Mouse (Mus musculus) intestine, postnatal 0 days (tissue): ENCODE data around the gene Olfr259. TPM values are rescaled to one million over a fixed set of nuclear protein-coding genes. Genes with fewer than 3 reads are reported as not detected.

Source experiments
- ATAC-seq: fragments of 200-750 bp; cut with Nextera tagmentation; 2 replicates; pipeline ENCODE4 v1.8.0; 2017; ENCODE audit warnings: mild to moderate bottlenecking, moderate TSS enrichment, moderate library complexity
- H3K27ac ChIP-seq: fragments of 300-500 bp; sonication (generic); 2 replicates; pipeline ENCODE4 v1.5.1; 2014; ENCODE audit warnings: mild to moderate bottlenecking, low read depth, low read length, moderate library complexity
- H3K27me3 ChIP-seq: fragments of 300-500 bp; sonication (generic); replicated peaks from 2 replicates; pipeline ENCODE4 v1.6.1; 2014; ENCODE audit warnings: low read length, mixed read lengths; ENCODE audit not compliant: control insufficient read depth, insufficient read depth
- H3K36me3 ChIP-seq: fragments of 300-500 bp; sonication (generic); 2 replicates; pipeline ENCODE4 v1.6.1; 2014; ENCODE audit warnings: mild to moderate bottlenecking, moderate library complexity; ENCODE audit not compliant: control insufficient read depth, insufficient read depth
- H3K4me1 ChIP-seq: fragments of 300-500 bp; sonication (generic); replicated peaks from 2 replicates; pipeline ENCODE4 v1.6.1; 2014; ENCODE audit warnings: antibody characterized with exemption, low read length, mixed read lengths; ENCODE audit not compliant: control insufficient read depth, insufficient read depth
- H3K4me2 ChIP-seq: fragments of 300-500 bp; sonication (generic); replicated peaks from 2 replicates; pipeline ENCODE4 v1.6.1; 2014; ENCODE audit warnings: low read depth, mild to moderate bottlenecking, moderate library complexity
- H3K4me3 ChIP-seq: fragments of 300-500 bp; sonication (generic); 2 replicates; pipeline ENCODE4 v1.5.1; 2014; ENCODE audit warnings: low read depth, low read length
- H3K9ac ChIP-seq: fragments of 300-500 bp; sonication (generic); 2 replicates; pipeline ENCODE4 v1.6.1; 2014; ENCODE audit warnings: mild to moderate bottlenecking, low read depth, low read length
- H3K9me3 ChIP-seq: fragments of 300-500 bp; sonication (generic); 2 replicates; pipeline ENCODE4 v1.6.1; 2016; ENCODE audit warnings: mixed run types; ENCODE audit not compliant: control insufficient read depth
- CTCF ChIP-seq: sonication (generic); IDR thresholded peaks from 2 replicates; pipeline ENCODE4 v1.5.1; 2016; ENCODE audit warnings: low read depth, mild to moderate bottlenecking, control low read depth, antibody characterized with exemption, moderate library complexity
- WGBS: fragments of 180-500 bp; shearing (Covaris S2); extraction: QIAGEN DNeasy Blood & Tissue Kit; methylation state at CpG from one replicate; pipeline ENCODE4 v1.1.7; 2014; 5-methylcytosine and 5-hydroxymethylcytosine counted together
- polyA plus RNA-seq: library from polyadenylated mRNA; unstranded; fragments of >200 nt; fragmentation: Nextera tagmentation; extraction: Ambion mirVana; gene quantifications from 2 replicates; pipeline ENCODE4 v1.2.1, GENCODE M21; 2015

Olfr259 gene
- not detected in 2 replicates for polyA plus RNA-seq

DNA sequence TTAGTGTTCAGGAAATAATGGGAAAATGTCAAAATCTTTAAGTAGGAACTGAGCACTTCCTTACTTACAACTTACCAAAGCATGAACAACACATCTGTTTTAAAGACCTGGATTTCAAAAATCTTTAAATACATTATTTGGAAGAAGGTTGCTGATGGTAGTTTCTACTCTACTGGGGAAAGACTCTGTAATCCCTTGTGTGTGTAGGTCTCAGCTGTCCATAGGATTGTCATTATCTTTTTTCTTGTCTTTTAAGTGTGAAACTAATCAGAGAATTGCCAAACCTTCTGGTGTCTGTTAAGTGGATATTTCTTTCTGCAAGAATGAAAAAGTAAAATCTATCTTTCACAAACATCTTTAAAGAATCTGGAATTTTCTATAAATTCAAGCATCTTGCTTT lies at the start of gene Olfr259:
Olfr259 (minus strand) TSS at position 101 of the 400 bp plus-strand sequence.
- H3K4me2 ChIP-seq, result no peak within 1 kb of the TSS
- no peaks in the 10 kb centered on the region for H3K27me3 ChIP-seq
- no peak within 1 kb of the TSS for H3K9ac ChIP-seq
- no peaks in the 10 kb centered on the region for H3K9me3 ChIP-seq
- no peaks in the 10 kb centered on the region for H3K4me1 ChIP-seq
- H3K27ac ChIP-seq, result no peak within 1 kb of the TSS
- ATAC-seq, result no peak
- H3K4me3 ChIP-seq, result no peak within 1 kb of the TSS
- H3K36me3 ChIP-seq, result no peaks in the 10 kb centered on the region
- no peak for TF ChIP-seq CTCF

DNA sequence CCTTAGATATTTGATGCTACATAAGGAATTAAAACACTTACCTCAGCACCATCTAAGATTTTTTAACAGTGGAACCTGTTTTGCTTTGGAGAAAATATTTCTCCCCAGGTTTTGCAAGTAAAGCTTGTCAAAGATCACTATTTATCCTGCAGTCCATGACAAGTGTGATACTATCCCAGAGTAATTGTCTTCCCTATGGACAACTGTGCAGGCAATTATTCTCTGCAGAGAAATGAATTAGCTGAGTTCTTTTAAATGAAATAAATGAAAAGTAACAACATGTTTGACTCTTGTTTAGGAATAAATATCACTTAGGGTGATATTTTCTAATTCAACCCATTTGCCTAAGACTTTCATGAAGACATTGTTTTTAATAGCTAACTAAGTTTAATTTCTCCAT lies 38.2 kb upstream of the Olfr259 start, which contains the start of gene Olfr1111:
Olfr1111 (minus strand) TSS at position 101 of the 400 bp plus-strand sequence.
- H3K4me2 ChIP-seq, result no peak within 1 kb of the TSS
- no peak within 1 kb of the TSS for H3K27ac ChIP-seq
- TF ChIP-seq CTCF, result no peak
- H3K4me1 ChIP-seq, result no peaks in the 10 kb centered on the region
- no peaks in the 10 kb centered on the region for H3K27me3 ChIP-seq
- H3K4me3 ChIP-seq, result no peak within 1 kb of the TSS
- no peaks in the 10 kb centered on the region for H3K36me3 ChIP-seq
- H3K9ac ChIP-seq, result no peak within 1 kb of the TSS
- no peak for ATAC-seq
- H3K9me3 ChIP-seq, result no peaks in the 10 kb centered on the region

DNA sequence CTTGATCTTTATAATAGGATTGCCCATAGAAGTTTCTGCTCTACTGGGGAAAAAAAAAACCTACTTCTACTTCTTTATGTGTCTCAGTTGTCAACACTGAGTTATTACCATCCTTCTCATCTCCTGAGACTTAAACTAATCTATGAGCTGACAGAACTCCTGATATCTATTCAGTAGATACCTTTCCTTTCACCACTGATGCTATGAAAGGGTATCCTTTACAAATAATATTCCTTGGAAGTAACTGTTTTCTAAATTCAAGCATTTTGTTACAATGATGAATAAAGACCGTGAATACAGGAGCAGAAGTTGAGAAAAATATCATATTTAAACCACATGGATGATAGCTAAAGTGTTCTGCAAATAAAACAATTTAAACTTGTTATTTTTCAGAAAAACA lies 25.8 kb upstream of the Olfr259 start, which contains the start of gene Olfr1110:
Olfr1110 (minus strand) TSS at position 101 of the 400 bp plus-strand sequence.
- Histone ChIP-seq H3K36me3 (no peaks in the 10 kb centered on the region), H3K4me2 (no peak within 1 kb of the TSS), H3K9ac (no peak within 1 kb of the TSS), H3K27me3 (no peaks in the 10 kb centered on the region), H3K4me1 (no peaks in the 10 kb centered on the region), H3K27ac (no peak within 1 kb of the TSS), H3K9me3 (no peaks in the 10 kb centered on the region), H3K4me3 (no peak within 1 kb of the TSS)
- no peak for ATAC-seq
- WGBS, result 71% methylated on average over 1 of the region's 1 CpGs
- no peak for TF ChIP-seq CTCF

DNA sequence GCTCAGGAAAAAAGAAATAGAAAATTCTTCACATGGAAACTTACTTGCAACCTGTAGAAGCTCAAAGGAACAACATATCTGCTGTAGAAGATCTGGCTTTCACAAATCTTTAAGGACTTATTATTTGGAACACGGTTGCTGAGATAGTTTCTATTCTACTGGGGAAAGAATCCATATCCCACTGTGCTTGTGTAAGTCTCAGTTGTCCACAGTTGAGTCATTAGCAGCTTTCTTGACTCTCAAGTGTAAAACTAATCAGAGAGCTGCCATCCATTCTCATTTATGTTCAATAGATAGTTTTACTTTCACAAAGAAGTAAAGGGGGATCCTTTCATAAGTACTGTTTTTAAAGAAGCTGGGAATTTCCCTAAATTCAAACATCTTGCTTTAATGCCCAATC lies 18.5 kb downstream of the Olfr259 start, which contains the start of gene Olfr1109:
Olfr1109 (minus strand) TSS at position 101 of the 400 bp plus-strand sequence.
- no peak for ATAC-seq
- WGBS, result 76% methylated on average over 1 of the region's 1 CpGs
- no peaks in the 10 kb centered on the region for H3K27me3 ChIP-seq
- no peak within 1 kb of the TSS for H3K4me3 ChIP-seq
- TF ChIP-seq CTCF, result no peak
- no peak within 1 kb of the TSS for H3K9ac ChIP-seq
- no peaks in the 10 kb centered on the region for H3K4me1 ChIP-seq
- H3K4me2 ChIP-seq, result no peak within 1 kb of the TSS
- no peaks in the 10 kb centered on the region for H3K9me3 ChIP-seq
- no peaks in the 10 kb centered on the region for H3K36me3 ChIP-seq
- no peak within 1 kb of the TSS for H3K27ac ChIP-seq

DNA sequence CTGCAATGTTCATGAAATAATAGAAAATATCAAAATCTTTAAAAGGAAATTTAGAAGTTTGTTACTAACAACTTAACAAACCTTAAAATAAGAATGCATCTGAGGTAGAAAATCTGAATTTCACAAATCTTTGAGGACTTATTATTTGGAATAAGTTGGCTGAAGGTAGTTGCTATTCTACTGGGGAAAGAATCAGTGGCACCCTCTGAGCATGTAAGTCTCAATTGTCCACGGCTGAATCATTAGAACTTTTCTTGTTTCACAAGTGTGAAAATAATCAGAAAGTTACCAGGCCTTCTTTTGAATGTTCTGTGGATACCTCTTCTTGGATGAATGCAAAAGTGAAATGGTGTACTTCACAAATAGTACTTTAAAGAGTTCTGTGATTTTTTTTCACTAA lies 38.6 kb downstream of the Olfr259 start, which contains the start of gene Olfr1107:
Olfr1107 (minus strand) TSS at position 101 of the 400 bp plus-strand sequence.
- Histone ChIP-seq H3K27me3 (no peaks in the 10 kb centered on the region), H3K9me3 (no peaks in the 10 kb centered on the region), H3K4me2 (no peak within 1 kb of the TSS), H3K9ac (no peak within 1 kb of the TSS), H3K4me3 (no peak within 1 kb of the TSS), H3K36me3 (no peaks in the 10 kb centered on the region), H3K27ac (no peak within 1 kb of the TSS), H3K4me1 (no peaks in the 10 kb centered on the region)
- no peak for ATAC-seq
- WGBS, result 93% methylated on average over 1 of the region's 1 CpGs
- TF ChIP-seq CTCF, result no peak

Other genes with a start within 250 kb of the Olfr259 start
- not detected in 2 replicates for gene Gm13723, start 239.8 kb downstream of the Olfr259 start, polyA plus RNA-seq
- gene Olfr1097, start 222.4 kb downstream of the Olfr259 start, polyA plus RNA-seq, result not detected in 2 replicates
- gene Olfr1098, start 190.0 kb downstream of the Olfr259 start, polyA plus RNA-seq, result not detected in 2 replicates
- not detected in 2 replicates for gene Olfr1099, start 153.9 kb downstream of the Olfr259 start, polyA plus RNA-seq
- gene Olfr1100, start 134.6 kb downstream of the Olfr259 start, polyA plus RNA-seq, result not detected in 2 replicates
- not detected in 2 replicates for gene Olfr1101, start 123.3 kb downstream of the Olfr259 start, polyA plus RNA-seq
- gene Olfr1102, start 116.2 kb downstream of the Olfr259 start, polyA plus RNA-seq, result not detected in 2 replicates
- gene Olfr1104, start 87.5 kb downstream of the Olfr259 start, polyA plus RNA-seq, result not detected in 2 replicates
- gene Olfr1105, start 78.0 kb downstream of the Olfr259 start, polyA plus RNA-seq, result not detected in 2 replicates
- gene Olfr1106, start 62.3 kb downstream of the Olfr259 start, polyA plus RNA-seq, result not detected in 2 replicates
- not detected in 2 replicates for gene Olfr1107, start 38.8 kb downstream of the Olfr259 start, polyA plus RNA-seq
- gene Olfr1109, start 18.6 kb downstream of the Olfr259 start, polyA plus RNA-seq, result not detected in 2 replicates
- gene Olfr1110, start 25.7 kb upstream of the Olfr259 start, polyA plus RNA-seq, result not detected in 2 replicates
- gene Olfr1111, start 38.1 kb upstream of the Olfr259 start, polyA plus RNA-seq, result not detected in 2 replicates
- not detected in 2 replicates for gene Olfr1112, start 73.2 kb upstream of the Olfr259 start, polyA plus RNA-seq
- not detected in 2 replicates for gene Olfr1113, start 94.4 kb upstream of the Olfr259 start, polyA plus RNA-seq
- not detected in 2 replicates for gene Olfr1115, start 133.4 kb upstream of the Olfr259 start, polyA plus RNA-seq
- not detected in 2 replicates for gene Olfr1116, start 153.0 kb upstream of the Olfr259 start, polyA plus RNA-seq
- not detected in 2 replicates for gene Olfr1118, start 193.0 kb upstream of the Olfr259 start, polyA plus RNA-seq
- gene Olfr1120, start 240.2 kb upstream of the Olfr259 start, polyA plus RNA-seq, result not detected in 2 replicates